Mouse (Mus musculus) neural tube, embryonic 13.5 days (tissue): ENCODE results near the gene H2al1f. TPM values are rescaled to one million over a fixed set of nuclear protein-coding genes. Genes with fewer than 3 reads are reported as not detected.
"Not testable (repeated sequence)": the region's sequence is repeated elsewhere in the genome, so short reads cannot be mapped to it uniquely, and the experiment has no call there.

Experiments
- ATAC-seq: fragments of 200-750 bp; cut with Nextera tagmentation; 2 replicates; pipeline ENCODE4 v1.8.0; 2017; ENCODE audit warnings: low read depth, mild to moderate bottlenecking, moderate TSS enrichment, moderate library complexity
- H3K27ac ChIP-seq: fragments of 300-500 bp; sonication (generic); replicated peaks from 2 replicates; pipeline ENCODE4 v1.5.1; 2015; ENCODE audit warnings: moderate library complexity, mild to moderate bottlenecking, inconsistent platforms
- H3K27me3 ChIP-seq: fragments of 300-500 bp; sonication (generic); 2 replicates; pipeline ENCODE4 v1.6.1; 2015; ENCODE audit warnings: mild to moderate bottlenecking, inconsistent platforms
- H3K36me3 ChIP-seq: fragments of 300-500 bp; sonication (generic); 2 replicates; pipeline ENCODE4 v1.6.1; 2015; ENCODE audit warnings: mild to moderate bottlenecking, inconsistent platforms
- H3K4me1 ChIP-seq: fragments of 300-500 bp; sonication (generic); replicated peaks from 2 replicates; pipeline ENCODE4 v1.6.1; 2015; ENCODE audit warnings: inconsistent platforms
- H3K4me2 ChIP-seq: fragments of 300-500 bp; sonication (generic); 2 replicates; pipeline ENCODE4 v1.6.1; 2015; ENCODE audit warnings: inconsistent platforms, mild to moderate bottlenecking, moderate library complexity
- H3K4me3 ChIP-seq: fragments of 300-500 bp; sonication (generic); 2 replicates; pipeline ENCODE4 v1.5.1; 2015; ENCODE audit warnings: mild to moderate bottlenecking, inconsistent platforms
- H3K9ac ChIP-seq: fragments of 300-500 bp; sonication (generic); 2 replicates; pipeline ENCODE4 v1.6.1; 2015; ENCODE audit warnings: moderate library complexity, mild to moderate bottlenecking, inconsistent platforms
- H3K9me3 ChIP-seq: fragments of 300-500 bp; sonication (generic); 2 replicates; pipeline ENCODE4 v1.6.1; 2016; ENCODE audit warnings: inconsistent platforms
- WGBS: fragments of 180-500 bp; shearing (Covaris S2); methylation state at CpG from one replicate; pipeline ENCODE4 v1.1.7; 2015; 5-methylcytosine and 5-hydroxymethylcytosine counted together
- polyA plus RNA-seq: library from polyadenylated mRNA; unstranded; fragments of >200 nt; fragmentation: Nextera tagmentation; extraction: Ambion mirVana; gene quantifications from 2 replicates; pipeline ENCODE4 v1.2.1, GENCODE M21; 2015

Gene H2al1f
- polyA plus RNA-seq, 1 experiment from 2014 or later = not detected

GRCm38 (mm10) chrX:11317956-11318355 lies 3.0 kb downstream of the H2al1f start, which contains the start of gene H2al1g:
TSS of gene H2al1g (plus strand) at chrX:11318256.
- not testable (repeated sequence) for H3K4me1 ChIP-seq, H3K27ac ChIP-seq, H3K36me3 ChIP-seq, H3K4me2 ChIP-seq, H3K4me3 ChIP-seq, H3K27me3 ChIP-seq, H3K9ac ChIP-seq, ATAC-seq, H3K9me3 ChIP-seq
- WGBS = no CpG with 5 or more reads among the region's 3 CpGs

GRCm38 (mm10) chrX:11321192-11321591 lies 6.2 kb downstream of the H2al1f start, which contains the start of gene H2al1h:
TSS of gene H2al1h (plus strand) at chrX:11321492.
- H3K4me2 ChIP-seq, H3K36me3 ChIP-seq, ATAC-seq, H3K4me3 ChIP-seq, H3K9me3 ChIP-seq, H3K27me3 ChIP-seq, H3K9ac ChIP-seq, H3K4me1 ChIP-seq, H3K27ac ChIP-seq: not testable (repeated sequence)
- no CpG with 5 or more reads among the region's 6 CpGs for WGBS

GRCm38 (mm10) chrX:11324359-11324758 lies 9.4 kb downstream of the H2al1f start, which contains the start of gene H2al1i:
TSS of gene H2al1i (plus strand) at chrX:11324659.
- not testable (repeated sequence) for H3K27me3 ChIP-seq, ATAC-seq, H3K9me3 ChIP-seq, H3K27ac ChIP-seq, H3K9ac ChIP-seq, H3K4me1 ChIP-seq, H3K36me3 ChIP-seq, H3K4me2 ChIP-seq, H3K4me3 ChIP-seq
- WGBS = 97% methylated on average over 3 of the region's 5 CpGs

- H3K4me1 ChIP-seq, H3K9ac ChIP-seq, H3K4me3 ChIP-seq, H3K27ac ChIP-seq, ATAC-seq, H3K9me3 ChIP-seq, H3K27me3 ChIP-seq, H3K4me2 ChIP-seq, H3K36me3 ChIP-seq: not testable (repeated sequence)
- 85% methylated on average over 2 of the region's 2 CpGs for WGBS
Observed at GRCm38 (mm10) chrX:11327522-11327921, 12.6 kb downstream of the H2al1f start, which contains the start of gene H2al1j. TSS of gene H2al1j (plus strand) at chrX:11327822.

- H3K4me1 ChIP-seq = no peaks in the 10 kb centered on the region
- no peak overlapping the region for H3K4me2 ChIP-seq
- no peak overlapping the region for H3K27ac ChIP-seq
- ATAC-seq = no peak
- H3K4me3 ChIP-seq = no peak overlapping the region
- H3K9ac ChIP-seq = no peak overlapping the region
- H3K27me3 ChIP-seq = peaks cover 4% of the 10 kb centered on the region; the same call in 1 of the 2 replicates
- WGBS = 63% methylated on average over 9 of the region's 9 CpGs
- H3K36me3 ChIP-seq = no peaks in the 10 kb centered on the region
- no peaks in the 10 kb centered on the region for H3K9me3 ChIP-seq
Observed at GRCm38 (mm10) chrX:11345762-11346161, 30.8 kb downstream of the H2al1f start.

GRCm38 (mm10) chrX:11346756-11347155 lies 31.8 kb downstream of the H2al1f start:
- WGBS = 89% methylated on average over 3 of the region's 3 CpGs
- no peaks in the 10 kb centered on the region for H3K36me3 ChIP-seq
- H3K9ac ChIP-seq = no peak overlapping the region
- H3K9me3 ChIP-seq = no peaks in the 10 kb centered on the region
- H3K4me1 ChIP-seq = no peaks in the 10 kb centered on the region
- H3K4me2 ChIP-seq = no peak overlapping the region
- no peak overlapping the region for H3K27ac ChIP-seq
- no peak for ATAC-seq
- H3K4me3 ChIP-seq = no peak overlapping the region
- H3K27me3 ChIP-seq = peaks cover 4% of the 10 kb centered on the region; the same call in 1 of the 2 replicates

- H3K4me2 ChIP-seq = no peak overlapping the region
- H3K9me3 ChIP-seq = no peaks in the 10 kb centered on the region
- no peak overlapping the region for H3K4me3 ChIP-seq
- peaks cover 5% of the 10 kb centered on the region for H3K4me1 ChIP-seq
- ATAC-seq = no peak
- no peaks in the 10 kb centered on the region for H3K36me3 ChIP-seq
- peaks cover 7% of the 10 kb centered on the region; the same call in 1 of the 2 replicates for H3K27me3 ChIP-seq
- WGBS = 88% methylated on average over 6 of the region's 6 CpGs
- no peak overlapping the region for H3K27ac ChIP-seq
- H3K9ac ChIP-seq = no peak overlapping the region
Observed at GRCm38 (mm10) chrX:11360823-11361222, 45.9 kb downstream of the H2al1f start.

GRCm38 (mm10) chrX:11361261-11361660 lies 46.3 kb downstream of the H2al1f start:
- H3K27ac ChIP-seq = no peak overlapping the region
- WGBS = 89% methylated on average over 2 of the region's 2 CpGs
- no peaks in the 10 kb centered on the region for H3K9me3 ChIP-seq
- ATAC-seq = no peak
- no peak overlapping the region for H3K4me3 ChIP-seq
- H3K36me3 ChIP-seq = no peaks in the 10 kb centered on the region
- H3K4me1 ChIP-seq = peaks cover 5% of the 10 kb centered on the region
- no peak overlapping the region for H3K4me2 ChIP-seq
- no peak overlapping the region for H3K9ac ChIP-seq
- H3K27me3 ChIP-seq = peaks cover 11% of the 10 kb centered on the region; the same call in 1 of the 2 replicates

GRCm38 (mm10) chrX:11363890-11364289 lies 48.9 kb downstream of the H2al1f start:
- no peaks in the 10 kb centered on the region for H3K9me3 ChIP-seq
- peaks cover 5% of the 10 kb centered on the region for H3K4me1 ChIP-seq
- no peak overlapping the region for H3K27ac ChIP-seq
- ATAC-seq = no peak
- H3K4me2 ChIP-seq = no peak overlapping the region
- no peak overlapping the region for H3K9ac ChIP-seq
- no peaks in the 10 kb centered on the region for H3K36me3 ChIP-seq
- peaks cover 15% of the 10 kb centered on the region; the same call in 1 of the 2 replicates for H3K27me3 ChIP-seq
- no peak overlapping the region for H3K4me3 ChIP-seq
- 45% methylated on average over 6 of the region's 6 CpGs for WGBS

Other genes starting within 250 kb of the H2al1f start
- gene H2al1a, start 15.9 kb upstream of the H2al1f start, polyA plus RNA-seq = not detected in 2 replicates
- gene H2al1b, start 12.7 kb upstream of the H2al1f start, polyA plus RNA-seq = not detected in 2 replicates
- not detected in 2 replicates for gene H2al1c, start 9.5 kb upstream of the H2al1f start, polyA plus RNA-seq
- gene H2al1d, start 6.3 kb upstream of the H2al1f start, polyA plus RNA-seq = not detected in 2 replicates
- not detected in 2 replicates for gene H2al1e, start 3.2 kb upstream of the H2al1f start, polyA plus RNA-seq
- gene H2al1g, start 3.1 kb downstream of the H2al1f start, polyA plus RNA-seq = not detected in 2 replicates
- gene H2al1h, start 6.3 kb downstream of the H2al1f start, polyA plus RNA-seq = not detected in 2 replicates
- gene H2al1i, start 9.5 kb downstream of the H2al1f start, polyA plus RNA-seq = not detected in 2 replicates
- gene H2al1j, start 12.7 kb downstream of the H2al1f start, polyA plus RNA-seq = not detected in 2 replicates